Mouse (Mus musculus): ENCODE data around the gene Kctd18. TPM values are rescaled to one million over a fixed set of nuclear protein-coding genes. Genes with fewer than 3 reads are reported as not detected.
A peak's percentile ranks its signal among the peaks of the same experiment; 100 is the strongest.
"Not testable (repeated sequence)": the region's sequence is repeated elsewhere in the genome, so short reads cannot be mapped to it uniquely, and the experiment has no call there.

The Kctd18 gene
- polyA plus RNA-seq, 1 experiment from 2014 or later: 23.1 TPM

DNA sequence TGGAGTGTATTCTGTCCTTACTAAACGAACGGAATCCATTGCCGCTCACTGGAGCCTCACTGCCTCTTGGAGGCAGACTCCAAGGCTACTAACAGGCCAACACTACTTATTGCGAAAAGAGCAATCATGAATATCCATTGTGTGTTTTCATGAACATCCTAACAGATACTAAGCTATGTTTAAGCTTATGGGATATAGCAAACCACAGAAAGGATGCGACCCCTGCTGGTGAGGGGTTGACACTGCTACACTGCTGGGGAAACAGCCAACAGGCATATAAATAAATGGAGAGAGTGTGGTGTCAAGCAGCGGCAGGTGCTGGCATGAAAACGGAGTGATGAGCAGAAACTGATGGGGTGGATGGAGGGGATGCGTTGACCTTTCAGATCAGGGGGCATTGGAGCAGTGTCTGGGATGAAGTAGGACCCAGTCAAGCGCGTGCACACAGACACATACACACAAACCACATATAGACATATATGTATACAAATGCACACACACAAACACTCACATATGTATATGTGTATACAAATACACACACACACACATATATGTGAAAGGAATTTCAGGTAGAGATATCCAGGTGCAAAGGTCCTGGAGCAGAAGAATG lies 12.5 kb upstream of the Kctd18 start:
- H3K9ac ChIP-seq: no peak overlapping the region
- 62% methylated on average over 10 of the region's 10 CpGs for WGBS
- peaks cover 10% of the 10 kb centered on the region for H3K4me1 ChIP-seq (replicated peaks)
- H3K4me2 ChIP-seq: no peak overlapping the region
- no peaks in the 10 kb centered on the region for H3K36me3 ChIP-seq
- no peak overlapping the region for H3K4me3 ChIP-seq
- ATAC-seq (ENCODE audit: low FRiP score): peak; percentile 67
- H3K9me3 ChIP-seq: no peaks in the 10 kb centered on the region
- no peak overlapping the region for H3K27ac ChIP-seq
- H3K27me3 ChIP-seq: no peaks in the 10 kb centered on the region

DNA sequence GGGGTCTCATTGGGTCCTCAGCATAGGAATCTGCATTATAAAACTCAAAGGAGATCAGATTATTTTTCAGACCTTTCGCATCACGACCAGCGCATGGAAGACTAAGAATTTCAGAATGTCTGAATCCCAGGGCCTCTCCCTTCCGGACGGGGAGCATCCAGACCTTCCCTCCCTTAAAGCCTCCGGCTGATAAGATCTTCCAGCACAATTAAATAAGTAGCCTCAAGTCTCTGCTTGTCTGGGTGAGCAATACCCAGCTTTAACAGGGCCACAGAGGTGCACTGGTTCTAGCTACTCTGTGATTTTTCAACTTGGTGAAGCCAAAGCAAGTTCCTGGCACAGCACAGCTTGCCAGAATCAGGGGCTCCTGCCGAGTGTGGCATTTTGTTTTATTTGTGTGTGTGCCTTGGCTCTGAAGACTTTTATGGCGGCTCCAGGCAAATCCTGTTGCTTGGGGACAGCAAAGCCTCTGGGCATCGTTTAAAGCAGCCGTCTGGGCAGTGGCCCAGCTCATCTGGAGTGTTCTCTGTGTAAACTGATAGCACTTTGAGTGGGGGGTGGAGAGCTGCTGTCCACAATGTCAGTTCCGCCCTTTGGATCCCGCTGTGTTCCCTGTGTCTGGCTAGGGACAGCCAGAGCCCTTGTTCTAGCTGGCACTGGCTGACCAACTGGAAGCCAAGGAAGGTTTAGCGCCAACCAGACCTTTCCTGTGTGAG lies 11.6 kb upstream of the Kctd18 start:
- WGBS: 37% methylated on average over 13 of the region's 13 CpGs
- peak overlapping the region; percentile 7; the same call in 1 of the 2 replicates for H3K4me3 ChIP-seq
- H3K27me3 ChIP-seq: no peaks in the 10 kb centered on the region
- no peaks in the 10 kb centered on the region for H3K9me3 ChIP-seq
- peaks cover 10% of the 10 kb centered on the region for H3K4me1 ChIP-seq (replicated peaks)
- H3K27ac ChIP-seq: no peak overlapping the region
- ATAC-seq (ENCODE audit: low FRiP score): peak; percentile 66
- no peaks in the 10 kb centered on the region for H3K36me3 ChIP-seq
- no peak overlapping the region for H3K9ac ChIP-seq
- peak overlapping the region; percentile 39 for H3K4me2 ChIP-seq

DNA sequence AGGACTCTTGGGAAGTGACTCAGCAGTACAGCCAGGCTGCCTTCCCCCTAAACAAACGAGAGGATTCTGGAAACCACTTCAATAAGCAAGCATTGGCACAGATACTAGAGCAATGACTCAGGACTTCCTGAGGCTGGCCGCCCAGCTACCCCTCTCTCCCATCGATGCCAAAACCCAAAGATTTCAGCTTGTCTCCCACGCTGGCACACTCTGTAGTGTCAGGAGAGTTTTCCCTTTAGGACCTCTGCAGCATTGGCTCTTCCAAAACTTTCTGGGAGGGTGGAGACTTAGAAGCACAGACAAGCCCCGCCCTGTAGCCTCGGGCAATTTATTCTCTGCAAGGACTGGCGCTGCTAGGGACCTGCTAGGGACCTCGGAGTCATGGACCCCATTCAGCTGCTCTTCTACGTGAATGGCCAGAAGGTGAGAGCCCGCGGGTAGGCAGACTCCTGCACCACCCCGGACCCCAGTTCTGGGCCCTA lies 10.9 kb upstream of the Kctd18 start, which contains the start of gene Aox1:
Aox1 (plus strand) TSS at position 296 of the 482 bp plus-strand sequence.
- H3K27ac ChIP-seq: no peak within 1 kb of the TSS
- ATAC-seq (ENCODE audit: low FRiP score): peak; percentile 47; the same call in 1 of the 2 replicates
- H3K9ac ChIP-seq: no peak within 1 kb of the TSS

DNA sequence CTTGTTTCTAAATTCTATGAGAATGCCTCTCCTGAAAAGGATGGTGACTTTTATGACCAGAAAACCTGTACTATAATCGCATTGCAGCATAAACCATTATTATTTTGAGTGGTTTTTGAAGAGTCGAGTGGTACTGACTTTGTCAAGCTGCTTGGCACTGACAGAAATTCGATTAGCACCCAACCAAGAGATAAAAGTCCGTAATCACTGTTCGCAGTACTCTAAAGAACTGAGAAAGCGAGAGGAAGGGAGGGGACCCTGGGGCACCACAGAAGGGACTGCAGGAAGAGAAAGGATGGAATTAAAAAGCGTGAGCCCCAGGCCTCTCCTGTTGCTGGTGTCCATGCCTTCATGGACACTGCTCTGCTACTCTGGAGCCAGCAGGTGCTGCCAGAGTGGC lies 9.0 kb upstream of the Kctd18 start:
- Histone ChIP-seq H3K4me3 (no peak overlapping the region), H3K27ac (no peak overlapping the region), H3K4me2 (no peak overlapping the region), H3K36me3 (no peaks in the 10 kb centered on the region), H3K9me3 (no peaks in the 10 kb centered on the region), H3K4me1 (replicated peaks) (peaks cover 10% of the 10 kb centered on the region), H3K9ac (no peak overlapping the region), H3K27me3 (no peaks in the 10 kb centered on the region)
- no peak for ATAC-seq (ENCODE audit: low FRiP score)
- 87% methylated on average over 7 of the region's 7 CpGs for WGBS

More for the DNA sequence above, 10.9 kb upstream of the Kctd18 start, which contains the start of gene Aox1:
- WGBS: 21% methylated on average over 12 of the region's 12 CpGs
- H3K36me3 ChIP-seq: no peaks in the 10 kb centered on the region
- H3K9me3 ChIP-seq: no peaks in the 10 kb centered on the region
- H3K4me3 ChIP-seq: peak within 1 kb of the TSS; percentile 7
- peak within 1 kb of the TSS; percentile 39 for H3K4me2 ChIP-seq
- no peaks in the 10 kb centered on the region for H3K27me3 ChIP-seq
- H3K4me1 ChIP-seq (replicated peaks): peaks cover 10% of the 10 kb centered on the region

DNA sequence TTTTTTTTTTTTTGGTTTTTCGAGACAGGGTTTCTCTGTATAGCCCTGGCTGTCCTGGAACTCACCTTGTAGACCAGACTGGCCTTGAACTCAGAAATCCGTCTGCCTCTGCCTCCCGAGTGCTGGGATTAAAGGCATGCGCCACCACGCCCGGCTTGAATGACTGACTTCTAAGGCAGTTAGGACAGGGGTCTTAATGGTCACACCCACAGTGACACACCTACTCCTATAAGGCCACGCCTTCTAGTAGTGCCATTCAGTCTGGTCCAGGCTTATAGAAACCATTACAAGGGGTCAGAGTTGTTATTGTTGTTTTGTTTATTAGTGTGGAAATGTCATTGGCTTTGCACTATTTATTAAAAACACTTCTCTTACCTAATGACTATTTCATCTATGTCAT lies 12.4 kb downstream of the Kctd18 start:
- 96% methylated on average over 6 of the region's 7 CpGs for WGBS
- ATAC-seq (ENCODE audit: low FRiP score): not testable (repeated sequence)

DNA sequence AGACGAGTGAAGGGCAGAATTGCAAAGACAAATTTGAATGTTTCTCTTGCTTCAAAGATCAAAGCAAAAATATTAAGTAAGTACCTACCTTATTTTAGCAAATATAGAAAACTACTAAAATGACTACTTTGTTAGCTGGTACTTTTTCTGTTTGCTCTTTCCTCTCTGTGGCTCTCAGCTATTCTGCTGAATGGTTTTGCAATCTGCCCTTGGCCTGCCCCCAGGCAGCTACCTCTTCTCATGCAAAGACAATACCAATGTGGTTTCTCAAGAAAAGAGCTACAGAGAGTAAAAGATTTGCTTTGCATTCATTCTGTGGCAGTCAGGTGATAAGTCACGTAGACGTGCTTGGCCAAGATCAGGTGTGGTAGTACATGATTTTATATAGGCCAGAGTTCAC lies 20.6 kb downstream of the Kctd18 start:
- H3K4me2 ChIP-seq: no peak overlapping the region
- no peak for ATAC-seq (ENCODE audit: low FRiP score)
- H3K9me3 ChIP-seq: no peaks in the 10 kb centered on the region
- no peak overlapping the region for H3K9ac ChIP-seq
- no peaks in the 10 kb centered on the region for H3K36me3 ChIP-seq
- H3K27ac ChIP-seq: no peak overlapping the region
- H3K27me3 ChIP-seq: no peaks in the 10 kb centered on the region
- H3K4me3 ChIP-seq: no peak overlapping the region
- H3K4me1 ChIP-seq (replicated peaks): peaks cover 15% of the 10 kb centered on the region
- WGBS: 85% methylated on average over 3 of the region's 3 CpGs

More for the DNA sequence above, 12.4 kb downstream of the Kctd18 start:
- H3K9ac ChIP-seq; H3K27ac ChIP-seq; H3K4me1 ChIP-seq (replicated peaks); H3K9me3 ChIP-seq; H3K36me3 ChIP-seq; H3K4me3 ChIP-seq; H3K4me2 ChIP-seq; H3K27me3 ChIP-seq: not testable (repeated sequence)

DNA sequence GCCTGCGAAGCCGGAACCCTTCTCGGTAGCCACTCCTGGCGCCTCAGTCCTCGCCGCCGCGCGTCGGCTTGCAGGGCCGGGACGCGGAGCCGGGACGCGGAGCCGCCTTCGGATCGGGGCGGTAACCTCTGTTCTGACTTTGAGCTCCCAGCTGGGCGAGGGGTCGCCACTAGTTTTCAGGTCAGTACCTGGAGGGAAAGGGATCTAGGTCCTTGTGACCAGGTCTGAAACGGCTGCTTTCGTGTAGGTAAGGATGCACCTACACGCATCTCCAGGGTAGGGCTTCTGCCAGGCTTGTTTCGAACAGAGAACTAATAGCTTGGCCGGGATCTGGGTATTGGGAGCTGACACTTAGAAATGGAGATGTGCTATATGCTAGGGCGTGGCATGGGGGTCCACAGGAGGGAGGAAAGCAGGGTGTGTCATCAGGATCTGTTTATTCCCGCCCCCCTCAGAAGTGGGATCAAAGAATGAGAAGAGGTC lies 22.6 kb downstream of the Kctd18 start:
- Histone ChIP-seq H3K27ac (0 out of 2 replicates have a peak overlapping the region, but pooled peaks have one; percentile 26), H3K4me2 (peak overlapping the region; percentile 95), H3K27me3 (no peaks in the 10 kb centered on the region), H3K36me3 (no peaks in the 10 kb centered on the region), H3K4me1 (replicated peaks) (peaks cover 15% of the 10 kb centered on the region), H3K4me3 (peak overlapping the region; percentile 72), H3K9ac (peak overlapping the region; percentile 80), H3K9me3 (no peaks in the 10 kb centered on the region)
- under 1% methylated on average over 29 of the region's 29 CpGs for WGBS
- peak; percentile 77; the same call in 1 of the 2 replicates for ATAC-seq (ENCODE audit: low FRiP score)

DNA sequence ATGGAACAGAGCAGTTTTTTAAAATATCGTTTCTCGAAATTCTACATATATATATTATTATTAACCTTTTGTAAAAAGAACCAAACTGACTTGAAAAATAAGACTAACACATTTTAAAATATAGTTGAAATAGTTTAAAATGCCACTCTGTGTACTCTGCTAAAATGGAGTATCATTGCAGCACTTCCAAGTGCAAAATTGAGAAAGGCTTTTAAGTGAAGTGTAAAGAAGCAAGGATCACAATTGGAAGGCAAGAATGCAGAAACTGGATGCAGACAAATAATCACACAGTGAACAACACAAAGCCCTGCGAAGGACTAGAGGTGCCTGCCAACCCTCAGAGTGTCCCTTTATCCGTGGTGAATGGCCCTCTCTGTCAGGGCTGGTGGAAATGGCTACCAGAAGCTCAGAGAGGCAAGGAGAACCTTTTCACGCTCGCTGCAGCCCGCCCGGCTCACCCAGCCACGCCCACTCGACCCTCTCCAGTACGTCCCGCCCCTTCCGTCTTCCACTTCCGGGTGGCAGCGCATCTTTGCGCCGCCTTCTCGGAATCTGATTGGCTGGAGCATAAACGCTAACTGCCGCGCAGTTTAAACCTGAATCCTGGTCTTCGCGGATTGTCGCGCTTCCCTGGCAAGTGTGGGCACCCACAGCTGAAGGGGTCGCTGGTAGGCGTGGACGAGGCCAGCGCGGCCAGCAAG lies 23.2 kb downstream of the Kctd18 start, which contains the start of gene Sgo2a:
Sgo2a (plus strand) TSS at position 540 of the 701 bp plus-strand sequence.
- Histone ChIP-seq H3K9ac (peak within 1 kb of the TSS; percentile 80), H3K4me1 (replicated peaks) (peaks cover 15% of the 10 kb centered on the region), H3K9me3 (no peaks in the 10 kb centered on the region), H3K27ac (peak within 1 kb of the TSS; percentile 93), H3K4me2 (peak within 1 kb of the TSS; percentile 95), H3K27me3 (no peaks in the 10 kb centered on the region), H3K36me3 (no peaks in the 10 kb centered on the region), H3K4me3 (peak within 1 kb of the TSS; percentile 72)
- peak; percentile 99 for ATAC-seq (ENCODE audit: low FRiP score)
- WGBS: 7% methylated on average over 30 of the region's 30 CpGs

DNA sequence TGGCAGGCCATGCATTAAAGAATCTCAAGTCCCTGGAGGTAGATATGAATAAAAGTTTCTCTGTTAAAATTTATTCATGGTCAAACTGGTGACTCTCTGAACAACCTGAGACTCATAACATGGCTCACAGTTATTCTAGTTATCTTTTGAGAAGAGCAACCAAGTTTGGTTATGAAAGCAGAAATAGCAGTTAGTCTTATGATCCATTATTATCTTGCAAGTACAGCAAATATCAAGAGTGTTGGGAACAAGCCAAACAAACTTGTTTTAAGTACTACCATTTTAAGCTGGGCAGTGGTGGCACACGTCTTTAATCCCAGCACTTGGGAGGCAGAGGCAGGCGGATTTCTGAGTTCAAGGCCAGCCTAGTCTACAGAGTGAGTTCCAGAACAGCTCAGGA lies 27.5 kb downstream of the Kctd18 start:
- Histone ChIP-seq H3K9ac (no peak overlapping the region), H3K4me1 (replicated peaks) (peaks cover 2% of the 10 kb centered on the region), H3K4me3 (no peak overlapping the region), H3K27me3 (no peaks in the 10 kb centered on the region), H3K4me2 (no peak overlapping the region), H3K27ac (no peak overlapping the region), H3K36me3 (no peaks in the 10 kb centered on the region), H3K9me3 (no peaks in the 10 kb centered on the region)
- ATAC-seq (ENCODE audit: low FRiP score): no peak
- 83% methylated on average over 2 of the region's 2 CpGs for WGBS

DNA sequence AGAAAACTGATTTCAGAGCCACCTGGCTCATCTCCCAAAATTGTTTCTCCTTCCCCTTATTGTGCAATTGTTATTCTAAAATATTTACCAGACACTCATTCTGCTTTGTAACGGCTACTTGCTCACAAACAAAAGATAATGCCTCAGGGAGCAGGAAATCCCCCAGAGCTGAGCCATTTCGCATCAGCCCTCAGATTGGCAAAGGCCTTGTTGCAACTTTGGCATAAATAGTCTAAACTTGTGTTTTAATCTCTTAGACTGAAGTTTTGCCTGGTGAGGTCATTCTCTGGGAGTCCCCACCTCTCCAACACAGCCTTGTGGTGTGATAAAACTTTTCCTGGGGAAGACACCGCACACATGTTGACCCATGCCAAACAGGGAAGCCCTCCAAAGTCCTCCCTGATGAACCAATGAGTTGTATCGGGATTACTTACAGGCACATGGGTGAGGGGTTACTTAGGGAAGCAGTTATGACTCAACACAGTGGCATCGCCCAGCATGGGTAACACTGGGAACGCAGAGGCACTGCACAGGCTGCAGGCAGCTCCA lies 29.6 kb downstream of the Kctd18 start:
- Histone ChIP-seq H3K27me3 (no peaks in the 10 kb centered on the region), H3K36me3 (no peaks in the 10 kb centered on the region), H3K4me3 (no peak overlapping the region), H3K4me2 (no peak overlapping the region), H3K27ac (no peak overlapping the region), H3K9ac (no peak overlapping the region), H3K9me3 (no peaks in the 10 kb centered on the region), H3K4me1 (replicated peaks) (no peaks in the 10 kb centered on the region)
- ATAC-seq (ENCODE audit: low FRiP score): no peak
- WGBS: 69% methylated on average over 6 of the region's 6 CpGs

DNA sequence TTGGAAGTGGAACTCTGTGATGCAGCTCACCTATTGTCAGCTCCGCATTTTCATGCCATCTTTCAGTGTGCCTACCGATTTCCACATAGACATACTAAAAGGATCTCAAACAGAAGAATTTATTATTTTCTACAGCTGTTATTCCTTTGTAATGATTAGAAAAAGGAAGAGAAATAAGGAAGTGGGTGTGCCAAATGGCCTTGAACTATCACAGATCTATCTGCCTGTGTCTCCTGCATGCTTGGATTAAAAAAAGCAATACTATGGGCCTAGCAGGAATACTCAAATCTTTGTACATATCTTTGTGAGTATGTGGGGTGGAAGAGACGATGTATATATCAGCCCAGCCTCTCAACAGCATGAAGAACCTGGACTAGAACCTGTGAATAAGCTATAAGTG lies 41.9 kb downstream of the Kctd18 start:
- no peak for ATAC-seq (ENCODE audit: low FRiP score)
- no peak overlapping the region for H3K4me2 ChIP-seq
- H3K27me3 ChIP-seq: no peaks in the 10 kb centered on the region
- H3K27ac ChIP-seq: no peak overlapping the region
- H3K4me3 ChIP-seq: no peak overlapping the region
- H3K4me1 ChIP-seq (replicated peaks): no peaks in the 10 kb centered on the region
- WGBS: 91% methylated on average over 3 of the region's 3 CpGs
- H3K9me3 ChIP-seq: no peaks in the 10 kb centered on the region
- no peak overlapping the region for H3K9ac ChIP-seq
- no peaks in the 10 kb centered on the region for H3K36me3 ChIP-seq

DNA sequence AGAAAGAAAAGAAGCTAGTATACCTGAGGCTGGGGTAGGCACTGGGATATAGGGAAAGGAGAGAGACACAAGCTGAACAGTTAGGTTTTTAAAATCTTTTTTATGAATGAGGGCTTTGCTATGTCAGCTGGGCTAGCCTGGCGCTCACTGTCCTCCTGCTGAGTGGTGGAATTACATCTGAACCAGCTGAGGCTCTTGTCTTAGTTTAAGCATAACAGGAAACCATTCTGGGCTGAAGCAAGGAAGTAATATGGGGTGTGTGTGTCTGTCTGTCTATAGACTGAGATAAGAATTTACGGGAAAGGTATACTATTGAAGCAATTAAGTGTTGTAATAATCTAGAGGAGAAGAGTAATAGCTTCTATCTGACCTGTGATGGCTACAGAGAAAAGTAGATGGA lies 47.2 kb downstream of the Kctd18 start:
- 81% methylated on average over 2 of the region's 2 CpGs for WGBS
- Histone ChIP-seq H3K27ac (no peak overlapping the region), H3K36me3 (peaks cover 5% of the 10 kb centered on the region; the same call in 1 of the 2 replicates), H3K9ac (no peak overlapping the region), H3K27me3 (no peaks in the 10 kb centered on the region), H3K4me2 (no peak overlapping the region), H3K4me3 (no peak overlapping the region), H3K4me1 (replicated peaks) (peaks cover 11% of the 10 kb centered on the region), H3K9me3 (no peaks in the 10 kb centered on the region)
- ATAC-seq (ENCODE audit: low FRiP score): no peak
